Mouse (Mus musculus): Measurements from ENCODE around the gene Nsun7.

DNA sequence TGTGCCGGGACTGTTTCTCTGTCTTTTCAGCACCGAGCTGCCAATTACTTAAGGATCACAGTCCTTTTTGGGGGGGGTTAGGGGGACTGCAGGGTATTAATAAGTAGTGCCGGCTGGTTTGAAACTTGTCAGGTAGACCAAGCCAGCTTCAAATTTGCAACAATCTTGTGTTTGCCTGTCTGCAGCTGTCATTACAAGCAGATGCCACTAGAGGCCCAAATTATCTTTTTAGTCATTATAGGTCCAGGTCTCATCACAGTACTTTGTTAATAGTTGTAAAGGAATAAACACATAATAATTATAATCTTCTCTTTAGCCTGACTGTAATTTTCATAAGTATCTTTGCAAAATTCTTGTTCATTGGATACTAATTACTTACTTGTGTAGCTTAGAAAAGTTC is 14.7 kb downstream of the Nsun7 start:
- TF ChIP-seq CTCF (IDR thresholded peaks at IDR 0.05; ENCODE audit: extremely low read depth, insufficient read depth, insufficient read length, insufficient replicate concordance) (no peak), POLR2A (IDR thresholded peaks at IDR 0.05; ENCODE audit: low read depth, low read length) (no peak)

Measured in spleen, adult 2 months (tissue).